Mouse (Mus musculus) testis, adult 2 months (tissue): ENCODE results near the gene Ipo5.

ENCODE experiments used
- CTCF ChIP-seq: fragments of 200-500 bp; IDR thresholded peaks from 2 replicates; pipeline ENCODE4 v1.5.1; 2012; ENCODE audit warnings: low read depth, mild to moderate bottlenecking, inconsistent platforms, low read length, moderate library complexity; ENCODE audit not compliant: control insufficient read depth, insufficient read depth, insufficient replicate concordance
- POLR2A ChIP-seq: fragments of 200-500 bp; IDR thresholded peaks from 2 replicates; pipeline ENCODE4 v1.6.1; 2012; ENCODE audit warnings: low read depth, mild to moderate bottlenecking, inconsistent platforms, low read length, moderate library complexity; ENCODE audit not compliant: control insufficient read depth

DNA sequence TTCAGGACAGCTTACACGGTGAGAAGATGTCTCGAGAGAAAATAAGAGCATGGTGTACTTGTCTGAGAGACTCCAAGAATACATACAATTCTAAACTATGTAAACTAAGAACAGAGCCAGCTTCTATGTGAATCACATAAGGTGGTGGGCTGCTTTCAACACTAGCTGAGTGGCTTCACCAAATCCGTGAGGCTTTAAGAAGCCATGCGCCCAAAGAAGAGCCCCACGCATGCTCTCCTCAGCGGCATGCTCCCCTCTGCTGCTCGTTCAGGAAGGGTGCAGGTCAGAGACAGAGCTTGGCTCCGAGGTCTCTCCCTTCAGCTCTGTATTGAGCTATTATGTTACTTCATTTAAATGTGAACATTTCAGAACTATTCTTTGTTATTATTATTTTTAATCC, 18.7 kb upstream of the Ipo5 start:
- TF ChIP-seq CTCF (no peak; the same call in 1 of the 2 replicates), POLR2A (no peak)
